Mouse (Mus musculus): ENCODE measurements around the gene Snapin. TPM values are rescaled to one million over a fixed set of nuclear protein-coding genes. Genes with fewer than 3 reads are reported as not detected.

Snapin gene
- total RNA-seq, 2 experiments from 2014 or later = 44.6 to 50.7 TPM

Other genes starting within 250 kb of the Snapin start
- gene Creb3l4, start 247.5 kb downstream of the Snapin start, total RNA-seq (2021) = under 1 TPM in 1 of 2 experiments, not detected in 1; 0.23 TPM
- gene Slc39a1, start 242.9 kb downstream of the Snapin start, total RNA-seq (2021) = 10 to 100 TPM; 50.5 to 51.9 TPM
- gene Crtc2, start 236.9 kb downstream of the Snapin start, total RNA-seq (2021) = 10 to 100 TPM; 30.5 to 31.6 TPM
- 10 to 100 TPM; 28.2 to 29.4 TPM for gene Dennd4b, start 225.8 kb downstream of the Snapin start, total RNA-seq (2021)
- gene Gatad2b, start 197.9 kb downstream of the Snapin start, total RNA-seq (2021) = 10 to 100 TPM; 89.0 to 96.0 TPM
- gene Slc27a3, start 101.1 kb downstream of the Snapin start, total RNA-seq (2021) = 1 to 10 TPM; 5.1 to 6.2 TPM
- gene Ints3, start 57.4 kb downstream of the Snapin start, total RNA-seq (2021) = 10 to 100 TPM; 61.4 to 65.3 TPM
- gene Npr1, start 25.2 kb downstream of the Snapin start, total RNA-seq (2021) = 1 to 10 TPM; 3.4 TPM
- 10 to 100 TPM; 88.9 to 91.5 TPM for gene Ilf2, start 14.9 kb downstream of the Snapin start, total RNA-seq (2021)
- gene Chtop, start 18.5 kb upstream of the Snapin start, total RNA-seq (2021) = 100 to 1,000 TPM; 180 to 184 TPM
- 10 to 100 TPM; 83.1 to 85.0 TPM for gene S100a1, start 23.4 kb upstream of the Snapin start, total RNA-seq (2021)
- 10 to 100 TPM; 20.4 to 22.3 TPM for gene S100a13, start 23.4 kb upstream of the Snapin start, total RNA-seq (2021)
- under 1 TPM; 0.57 TPM for gene S100a14, start 35.8 kb upstream of the Snapin start, total RNA-seq (2021)
- gene S100a16, start 46.2 kb upstream of the Snapin start, total RNA-seq (2021) = 10 to 100 TPM; 77.0 to 96.7 TPM
- 1 to 10 TPM; 1.1 to 3.5 TPM for gene S100a3, start 69.5 kb upstream of the Snapin start, total RNA-seq (2021)
- gene S100a2, start 99.2 kb upstream of the Snapin start, total RNA-seq (2021) = not detected
- not detected for gene Gm42674, start 110.9 kb upstream of the Snapin start, total RNA-seq (2021)
- 1 to 10 TPM; 6.8 to 7.0 TPM for gene S100a4, start 112.7 kb upstream of the Snapin start, total RNA-seq (2021)
- gene S100a5, start 117.5 kb upstream of the Snapin start, total RNA-seq (2021) = not detected
- gene S100a6, start 121.8 kb upstream of the Snapin start, total RNA-seq (2021) = 10 to 100 TPM; 30.8 to 35.1 TPM
- gene S100a7a, start 163.0 kb upstream of the Snapin start, total RNA-seq (2021) = 1 to 10 TPM; 1.0 to 1.5 TPM
- gene S100a8, start 177.9 kb upstream of the Snapin start, total RNA-seq (2021) = not detected
- 1 to 10 TPM in 1 of 2 experiments, not detected in 1; 2.5 TPM for gene S100a9, start 204.7 kb upstream of the Snapin start, total RNA-seq (2021)
- gene Pglyrp4, start 235.9 kb upstream of the Snapin start, total RNA-seq (2021) = not detected